Mouse (Mus musculus): ENCODE measurements around the gene Rpl37a.

Rpl37a gene

GRCm38 (mm10) chr1:72738946-72739680 is 28.0 kb downstream of the Rpl37a start:
- DNase-seq (ENCODE audit: low spot score) = no peak

DNA sequence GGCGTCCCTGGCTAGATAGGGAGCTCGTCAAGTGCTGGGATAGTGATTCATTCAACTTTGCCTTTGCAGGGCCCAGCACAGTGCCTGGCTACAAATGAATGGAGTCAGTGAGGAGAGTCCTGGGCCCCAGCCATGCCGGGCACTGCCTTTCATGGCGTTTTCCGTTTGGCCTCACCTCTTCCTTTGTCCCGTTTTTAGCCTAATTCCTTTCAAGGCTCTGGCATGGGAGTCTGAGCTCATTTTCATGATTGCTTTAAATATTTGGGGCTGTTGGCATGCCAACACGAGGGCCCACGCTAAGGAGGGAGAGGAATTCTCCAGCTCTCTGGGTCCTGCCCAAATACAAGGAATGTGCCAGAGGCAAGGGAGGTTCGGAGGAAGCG is 28.6 kb downstream of the Rpl37a start:
- DNase-seq (ENCODE audit: low spot score) = no peak

DNA sequence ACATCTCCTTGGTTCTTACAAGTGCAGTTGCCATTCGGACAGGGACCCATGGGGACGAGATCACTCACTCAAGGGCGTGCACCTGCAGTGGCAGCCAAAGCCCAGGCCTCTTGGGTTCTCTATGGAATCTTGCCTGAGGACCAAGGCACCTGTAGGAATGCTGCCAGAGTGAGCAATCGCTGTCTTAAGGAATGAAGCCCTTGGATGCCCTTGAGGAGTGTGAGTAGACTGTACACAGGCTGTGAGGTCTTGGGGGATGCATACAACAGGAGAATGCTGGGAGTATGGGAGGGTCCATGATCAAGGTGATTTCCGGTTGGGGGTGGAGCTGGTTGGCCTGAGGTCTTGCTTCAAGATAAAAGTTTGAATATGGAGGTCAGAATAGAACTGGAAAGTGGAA is 30.3 kb downstream of the Rpl37a start:
- no peak for DNase-seq (ENCODE audit: low spot score)

DNA sequence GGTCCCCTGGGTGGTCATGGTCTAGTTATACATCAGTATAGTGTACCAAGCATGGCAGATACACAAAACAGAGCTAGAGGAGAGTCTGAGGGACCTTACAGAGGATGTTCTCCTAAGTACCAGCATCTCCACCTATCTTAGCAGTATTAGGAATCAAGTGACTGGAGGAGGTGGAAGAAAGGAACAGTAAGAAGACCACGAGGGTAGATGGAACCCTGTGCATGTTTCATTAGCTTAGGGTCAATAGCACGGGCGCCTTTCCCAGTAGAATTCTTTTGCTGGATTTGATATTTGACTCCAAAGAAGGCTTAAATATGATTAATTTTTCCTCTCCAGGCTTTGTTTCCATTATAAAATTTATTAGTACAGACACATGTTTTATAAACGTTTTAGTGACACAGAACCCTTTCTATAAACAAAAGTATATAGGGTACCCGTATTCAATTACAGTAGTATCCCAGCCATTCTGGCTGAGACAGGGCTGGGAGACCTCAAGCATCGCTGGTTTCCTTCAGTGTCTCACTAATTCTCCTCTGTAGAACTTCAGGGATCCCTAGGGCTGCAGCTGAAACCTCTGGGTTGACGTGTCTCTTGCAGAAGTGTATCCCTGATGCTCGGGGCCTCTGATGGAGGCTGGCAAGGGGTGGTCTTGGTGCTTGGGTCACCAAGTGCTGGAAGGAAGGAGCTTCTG is 33.9 kb downstream of the Rpl37a start:
- DNase-seq (ENCODE audit: low spot score) = no peak

GRCm38 (mm10) chr1:72746382-72746781 is 35.3 kb downstream of the Rpl37a start:
- no peak for DNase-seq (ENCODE audit: low spot score)

DNA sequence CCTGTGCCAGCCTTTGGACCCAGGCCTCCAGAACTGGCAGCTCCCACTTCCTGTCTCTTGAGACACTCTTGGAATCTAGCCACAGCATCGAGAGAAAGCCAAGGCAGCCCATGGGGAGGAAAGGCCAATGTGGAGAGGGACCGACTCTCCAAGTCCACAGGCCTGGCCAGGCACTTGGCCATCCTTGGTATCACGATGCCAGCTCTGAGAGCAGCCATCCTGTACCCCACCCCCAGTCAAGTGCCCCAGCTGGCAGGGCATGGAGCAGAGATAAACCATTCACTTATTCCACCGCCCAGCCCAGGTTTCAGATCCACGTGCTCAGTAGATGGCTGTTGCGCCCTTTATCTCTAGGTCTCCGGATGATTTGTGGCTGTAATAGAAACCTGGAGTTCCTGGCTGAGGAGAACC is 40.3 kb downstream of the Rpl37a start:
- no peak for DNase-seq (ENCODE audit: low spot score)

GRCm38 (mm10) chr1:72753211-72753610 is 42.1 kb downstream of the Rpl37a start:
- DNase-seq (ENCODE audit: low spot score) = no peak

DNA sequence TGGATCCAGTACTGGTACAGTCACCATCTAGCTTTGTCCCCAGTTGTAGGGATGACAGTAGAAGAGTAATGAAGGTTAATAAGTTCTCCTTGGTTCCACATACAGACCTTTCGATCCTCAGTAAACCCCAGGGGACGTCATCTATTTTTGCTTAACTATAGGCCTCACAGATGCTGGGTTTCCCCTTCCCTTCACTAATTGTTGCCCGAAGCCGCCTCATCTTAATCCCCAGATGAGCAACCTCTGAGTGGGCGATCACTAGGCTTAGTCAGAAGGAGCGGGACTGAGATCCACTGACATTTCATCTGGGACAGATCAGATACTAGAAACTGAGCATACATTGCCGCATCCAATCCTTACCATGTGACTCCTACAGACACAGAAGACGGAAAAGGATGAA is 44.1 kb downstream of the Rpl37a start:
- no peak for DNase-seq (ENCODE audit: low spot score)

DNA sequence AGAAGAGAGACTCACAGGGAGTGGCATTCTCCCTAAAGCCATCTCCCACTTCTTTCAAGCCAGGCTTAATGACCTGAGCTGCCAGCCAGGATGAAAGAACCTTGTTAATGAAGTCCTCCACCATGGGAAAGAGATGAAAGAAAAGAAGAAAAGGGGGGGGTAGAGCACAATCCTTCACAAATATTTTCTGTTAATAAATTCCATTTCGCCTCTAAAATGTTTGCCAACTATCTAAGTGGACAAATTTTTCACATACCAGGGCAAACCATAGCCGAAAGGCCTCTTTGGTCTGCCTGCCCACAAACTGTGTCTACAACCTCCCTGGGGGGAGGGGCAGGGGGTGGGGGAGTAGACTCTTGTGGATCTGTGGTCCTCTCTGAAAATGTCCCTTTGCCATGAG is 44.7 kb downstream of the Rpl37a start:
- DNase-seq (ENCODE audit: low spot score) = no peak

DNA sequence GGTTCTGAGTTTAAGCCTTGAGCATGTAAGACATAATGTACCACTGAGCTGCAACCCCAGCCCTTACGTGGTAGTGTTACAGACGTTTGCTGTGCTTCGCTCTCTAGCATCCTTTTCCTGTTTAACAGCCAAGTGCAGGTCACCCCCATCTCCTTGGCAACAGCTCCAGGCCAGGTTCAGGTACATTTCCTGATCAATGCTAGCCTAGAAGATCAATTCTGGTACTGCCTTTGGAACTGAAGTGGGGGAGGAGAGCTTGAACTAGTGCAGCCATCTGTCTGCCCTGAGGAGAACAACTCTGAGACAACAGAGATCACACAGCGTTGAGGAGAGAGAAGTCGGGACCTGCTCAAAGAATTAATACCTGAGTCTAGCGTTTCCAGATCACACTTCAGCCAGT is 48.7 kb downstream of the Rpl37a start:
- DNase-seq (ENCODE audit: low spot score) = no peak
